Mouse (Mus musculus): ENCODE data around the gene Umps. TPM values are rescaled to one million over a fixed set of nuclear protein-coding genes. Genes with fewer than 3 reads are reported as not detected.

Umps gene
- total RNA-seq, 2 experiments from 2014 or later, result 69.3 to 129 TPM

Other genes with a start within 250 kb of the Umps start
- 41.1 and 69.5 TPM in 2 replicates for gene Muc13, start 173.0 kb downstream of the Umps start, total RNA-seq (2014; fragmentation: Nextera tagmentation)
- 53.2 and 60.5 TPM in 2 replicates for gene Muc13, start 173.0 kb downstream of the Umps start, total RNA-seq (2017)
- 8.1 and 19.6 TPM in 2 replicates for gene Itgb5, start 137.4 kb downstream of the Umps start, total RNA-seq (2014; fragmentation: Nextera tagmentation)
- gene Itgb5, start 137.4 kb downstream of the Umps start, total RNA-seq (2017), result 9.2 and 13.4 TPM in 2 replicates